Mouse (Mus musculus) embryonic fibroblast, embryonic 13.5 days (primary cell): ENCODE data around the gene Ccdc32.

Experiments
- CTCF ChIP-seq: IDR thresholded peaks from 2 replicates; pipeline ENCODE4 v1.5.1; 2011; ENCODE audit warnings: mild to moderate bottlenecking, control low read depth, low read length, moderate library complexity, borderline replicate concordance; ENCODE audit not compliant: insufficient read depth
- POLR2A ChIP-seq: IDR thresholded peaks from 2 replicates; pipeline ENCODE4 v1.6.1; 2011; ENCODE audit warnings: low read depth, mild to moderate bottlenecking, control low read depth, low read length, moderate library complexity

DNA sequence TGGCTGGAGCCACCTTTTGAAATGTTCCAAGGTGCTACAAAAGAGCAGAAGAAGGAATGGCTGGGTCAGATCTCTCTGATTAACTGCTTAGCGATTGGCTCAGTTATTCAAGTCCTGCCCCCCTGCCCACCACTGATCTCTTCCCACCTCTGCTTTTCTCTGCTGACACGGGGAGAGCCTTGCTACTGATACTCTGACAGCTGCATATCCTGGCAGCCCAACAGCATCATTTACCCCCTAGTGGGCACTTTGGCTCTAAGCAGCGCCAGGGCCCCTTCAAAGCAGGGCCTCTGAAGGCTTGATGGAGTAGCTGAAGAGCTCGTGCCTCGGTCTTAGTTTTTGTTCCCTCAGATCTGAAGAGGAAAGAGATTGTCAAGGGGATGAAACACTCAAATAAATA is 10.1 kb downstream of the Ccdc32 start:
- TF ChIP-seq POLR2A: no peak
- 0 out of 2 replicates have a peak, but pooled peaks have one; percentile 9 for TF ChIP-seq CTCF
